Mouse (Mus musculus) kidney, postnatal 0 days (tissue): ENCODE measurements around the gene Ciita. TPM values are rescaled to one million over a fixed set of nuclear protein-coding genes. Genes with fewer than 3 reads are reported as not detected.

ENCODE experiments used
- ATAC-seq: fragments of 200-750 bp; cut with Nextera tagmentation; replicated peaks from 2 replicates; pipeline ENCODE4 v1.8.0; 2017; ENCODE audit warnings: low read depth, moderate number of reproducible peaks, moderate TSS enrichment, moderate library complexity; ENCODE audit not compliant: low FRiP score
- DNase-seq: peaks from one replicate; pipeline ENCODE4 v3.0.0-alpha.2; 2016; ENCODE audit warnings: low spot score
- H3K27ac ChIP-seq: fragments of 300-500 bp; sonication (generic); 2 replicates; pipeline ENCODE4 v1.5.1; 2014; ENCODE audit warnings: mild to moderate bottlenecking
- H3K27me3 ChIP-seq: fragments of 300-500 bp; sonication (generic); 2 replicates; pipeline ENCODE4 v1.6.1; 2014; ENCODE audit warnings: low read length, mixed read lengths; ENCODE audit not compliant: insufficient read depth
- H3K36me3 ChIP-seq: fragments of 300-500 bp; sonication (generic); 2 replicates; pipeline ENCODE4 v1.6.1; 2014; ENCODE audit warnings: low read length, mixed read lengths; ENCODE audit not compliant: insufficient read depth
- H3K4me1 ChIP-seq: fragments of 300-500 bp; sonication (generic); replicated peaks from 2 replicates; pipeline ENCODE4 v1.6.1; 2014; ENCODE audit warnings: antibody characterized with exemption, low read length, mixed read lengths; ENCODE audit not compliant: insufficient read depth
- H3K4me2 ChIP-seq: fragments of 300-500 bp; sonication (generic); 2 replicates; pipeline ENCODE4 v1.6.1; 2014; ENCODE audit warnings: mild to moderate bottlenecking, low read length, moderate library complexity, mixed read lengths
- H3K4me3 ChIP-seq: fragments of 300-500 bp; sonication (generic); replicated peaks from 2 replicates; pipeline ENCODE4 v1.5.1; 2014; ENCODE audit warnings: low read depth, low read length
- H3K9ac ChIP-seq: fragments of 300-500 bp; sonication (generic); 2 replicates; pipeline ENCODE4 v1.6.1; 2014; ENCODE audit warnings: low read depth, low read length
- H3K9me3 ChIP-seq: fragments of 300-500 bp; sonication (generic); replicated peaks from 2 replicates; pipeline ENCODE4 v1.6.1; 2016; ENCODE audit warnings: low read length, inconsistent platforms, mixed read lengths
- CTCF ChIP-seq: IDR thresholded peaks from 2 replicates; pipeline ENCODE4 v1.5.1; 2016; ENCODE audit warnings: antibody characterized with exemption, low read depth, mild to moderate bottlenecking, moderate library complexity
- WGBS: fragments of 180-500 bp; shearing (Covaris S2); extraction: QIAGEN DNeasy Blood & Tissue Kit; methylation state at CpG from one replicate; pipeline ENCODE4 v1.1.7; 2014; 5-methylcytosine and 5-hydroxymethylcytosine counted together
- polyA plus RNA-seq: library from polyadenylated mRNA; unstranded; fragments of >200 nt; fragmentation: Nextera tagmentation; extraction: Ambion mirVana; gene quantifications from 2 replicates; pipeline ENCODE4 v1.2.1, GENCODE M21; 2015

Gene Ciita
- polyA plus RNA-seq, 1 experiment from 2014 or later = 0.95 TPM

DNA sequence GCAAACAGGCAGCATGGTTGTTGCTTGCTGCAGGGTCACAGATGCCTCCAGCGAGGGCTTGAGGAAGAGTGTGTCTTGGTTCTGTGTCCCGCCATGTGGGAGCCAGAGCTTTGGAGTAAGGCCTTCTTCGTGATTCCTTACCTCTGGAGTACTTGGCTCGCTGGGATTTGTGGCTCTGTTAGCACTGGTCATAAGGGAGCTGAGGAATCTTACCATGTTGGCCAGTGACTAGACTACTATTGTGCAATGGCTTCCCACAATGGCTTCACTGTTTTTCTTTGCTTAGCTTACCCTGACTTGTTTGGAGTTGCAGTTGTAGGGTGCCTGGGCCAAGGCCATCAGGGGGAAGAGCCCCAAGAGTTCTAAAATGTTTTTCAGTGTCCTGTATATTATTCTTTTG is 96.1 kb downstream of the Ciita start:
- Histone ChIP-seq H3K27me3 (no peaks in the 10 kb centered on the region), H3K4me3 (no peak overlapping the region), H3K27ac (no peak overlapping the region), H3K9ac (no peak overlapping the region), H3K4me2 (no peak overlapping the region), H3K9me3 (no peaks in the 10 kb centered on the region), H3K36me3 (peaks cover 38% of the 10 kb centered on the region), H3K4me1 (no peaks in the 10 kb centered on the region)
- TF ChIP-seq CTCF = no peak
- WGBS = 85% methylated on average over 4 of the region's 4 CpGs
- DNase-seq (no peak), ATAC-seq (no peak)

DNA sequence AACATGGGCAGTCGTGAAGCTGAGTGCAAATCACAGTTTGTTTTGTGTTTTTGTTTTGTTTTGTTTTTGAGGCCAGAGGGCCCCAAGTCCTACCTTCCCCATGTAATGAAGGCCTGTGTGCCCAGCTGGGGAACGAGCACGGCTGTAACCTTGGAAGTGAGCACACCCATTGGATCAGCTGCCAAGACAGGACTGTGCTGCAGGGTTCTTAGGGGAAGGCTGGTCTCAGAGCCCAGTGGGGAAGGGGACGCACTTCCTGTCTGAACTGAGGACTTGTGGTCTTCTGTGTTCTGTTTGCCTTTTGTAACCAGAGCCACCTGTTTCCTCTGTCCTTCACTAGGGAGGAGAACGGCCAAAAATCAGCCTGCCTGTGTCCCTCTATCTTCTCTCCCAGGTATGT is 97.7 kb downstream of the Ciita start:
- DNase-seq = no peak
- WGBS = 68% methylated on average over 5 of the region's 5 CpGs

More for the DNA sequence above, 97.7 kb downstream of the Ciita start:
- no peak for ATAC-seq
- H3K27ac ChIP-seq = no peak overlapping the region
- H3K27me3 ChIP-seq = no peaks in the 10 kb centered on the region
- no peak overlapping the region for H3K9ac ChIP-seq
- no peaks in the 10 kb centered on the region for H3K4me1 ChIP-seq
- H3K9me3 ChIP-seq = no peaks in the 10 kb centered on the region
- H3K36me3 ChIP-seq = peaks cover 38% of the 10 kb centered on the region
- no peak overlapping the region for H3K4me2 ChIP-seq
- no peak for TF ChIP-seq CTCF
- no peak overlapping the region for H3K4me3 ChIP-seq

Other genes with a start within 250 kb of the Ciita start
- gene Emp2, start 166.1 kb upstream of the Ciita start, polyA plus RNA-seq = 17.6 and 19.7 TPM in 2 replicates
- gene Tekt5, start 84.6 kb upstream of the Ciita start, polyA plus RNA-seq = 1.1 and 1.2 TPM in 2 replicates
- 55.7 and 57.7 TPM in 2 replicates for gene Nubp1, start 68.1 kb upstream of the Ciita start, polyA plus RNA-seq
- gene Tvp23a, start 32.7 kb upstream of the Ciita start, polyA plus RNA-seq = 5.9 and 6.9 TPM in 2 replicates
- gene Dexi, start 63.0 kb downstream of the Ciita start, polyA plus RNA-seq = 17.3 and 21.7 TPM in 2 replicates
- 32.5 and 35.0 TPM in 2 replicates for gene Clec16a, start 65.3 kb downstream of the Ciita start, polyA plus RNA-seq